Mouse (Mus musculus) ovary, postnatal 10 days (tissue): Measurements from ENCODE around the gene Ppp4r3a.
"Not testable (repeated sequence)": the region's sequence is repeated elsewhere in the genome, so short reads cannot be mapped to it uniquely, and the experiment has no call there.

ENCODE experiments used
- DNase-seq: peaks from one replicate; pipeline ENCODE4 v3.0.0; 2022; ENCODE audit warnings: low spot score

The Ppp4r3a gene

GRCm38 (mm10) chr12:101083076-101083838 is at the start of gene Ppp4r3a:
TSS of gene Ppp4r3a (minus strand) at chr12:101083702.
- DNase-seq, result peak; percentile 96

- DNase-seq, result no peak
These were observed 39.5 kb upstream of the Ppp4r3a start for GRCm38 (mm10) chr12:101123013-101123412.

GRCm38 (mm10) chr12:101122066-101122465 is 38.6 kb upstream of the Ppp4r3a start:
- not testable (repeated sequence) for DNase-seq

GRCm38 (mm10) chr12:101109794-101110585 is 26.5 kb upstream of the Ppp4r3a start:
- DNase-seq, result not testable (repeated sequence)

- DNase-seq, result no peak
These were observed 24.2 kb upstream of the Ppp4r3a start for GRCm38 (mm10) chr12:101107722-101108121.

GRCm38 (mm10) chr12:101105571-101105970 is 22.1 kb upstream of the Ppp4r3a start:
- DNase-seq, result no peak

- DNase-seq, result no peak
These were observed 19.1 kb upstream of the Ppp4r3a start for GRCm38 (mm10) chr12:101102648-101103047.

GRCm38 (mm10) chr12:101093678-101094077 is 10.2 kb upstream of the Ppp4r3a start:
- DNase-seq, result not testable (repeated sequence)

- no peak for DNase-seq
These were observed 6.5 kb upstream of the Ppp4r3a start for GRCm38 (mm10) chr12:101089955-101090354.

- DNase-seq, result no peak
These were observed 3.9 kb upstream of the Ppp4r3a start for GRCm38 (mm10) chr12:101087406-101087805.

GRCm38 (mm10) chr12:101084881-101085666 is 1.6 kb upstream of the Ppp4r3a start:
- DNase-seq, result no peak

- no peak for DNase-seq
These were observed 735 bp upstream of the Ppp4r3a start for GRCm38 (mm10) chr12:101084237-101084636.

GRCm38 (mm10) chr12:101083839-101084195 is 315 bp upstream of the Ppp4r3a start:
- no peak for DNase-seq

GRCm38 (mm10) chr12:101082296-101083075 is 1.0 kb downstream of the Ppp4r3a start:
- DNase-seq, result peak; percentile 21

- DNase-seq, result no peak
These were observed 5.5 kb downstream of the Ppp4r3a start for GRCm38 (mm10) chr12:101077955-101078354.

GRCm38 (mm10) chr12:101075433-101075832 is 8.1 kb downstream of the Ppp4r3a start:
- no peak for DNase-seq

- no peak for DNase-seq
These were observed 8.6 kb downstream of the Ppp4r3a start for GRCm38 (mm10) chr12:101074821-101075429.

GRCm38 (mm10) chr12:101069813-101070212 is 13.7 kb downstream of the Ppp4r3a start:
- no peak for DNase-seq

GRCm38 (mm10) chr12:101066329-101066728 is 17.2 kb downstream of the Ppp4r3a start:
- DNase-seq, result no peak

- DNase-seq, result no peak
These were observed 43.5 kb downstream of the Ppp4r3a start for GRCm38 (mm10) chr12:101039956-101040355.
